Mouse (Mus musculus): ENCODE data around the gene Ascc1. TPM values are rescaled to one million over a fixed set of nuclear protein-coding genes. Genes with fewer than 3 reads are reported as not detected.
"Not testable (repeated sequence)": the region's sequence is repeated elsewhere in the genome, so short reads cannot be mapped to it uniquely, and the experiment has no call there.

Ascc1 gene
- polyA plus RNA-seq, 1 experiment: 31.5 TPM

- no peak for DNase-seq (ENCODE audit: low read depth)
These were observed 111.5 kb downstream of the Ascc1 start for GRCm38 (mm10) chr10:60113965-60114690.

GRCm38 (mm10) chr10:60115345-60116185 is 113.0 kb downstream of the Ascc1 start:
- no peak for DNase-seq (ENCODE audit: low read depth)

GRCm38 (mm10) chr10:60116997-60117396 is 114.4 kb downstream of the Ascc1 start:
- DNase-seq (ENCODE audit: low read depth): no peak

GRCm38 (mm10) chr10:60118464-60118863 is 115.9 kb downstream of the Ascc1 start:
- no peak for DNase-seq (ENCODE audit: low read depth)

- DNase-seq (ENCODE audit: low read depth): no peak
These were observed 118.0 kb downstream of the Ascc1 start for GRCm38 (mm10) chr10:60120630-60121029.

- DNase-seq (ENCODE audit: low read depth): no peak
These were observed 121.5 kb downstream of the Ascc1 start for GRCm38 (mm10) chr10:60124078-60124477.

- peak; percentile 4 for DNase-seq (ENCODE audit: low read depth)
These were observed 123.1 kb downstream of the Ascc1 start for GRCm38 (mm10) chr10:60125529-60126327.

- no peak for DNase-seq (ENCODE audit: low read depth)
These were observed 125.7 kb downstream of the Ascc1 start for GRCm38 (mm10) chr10:60128287-60128686.

- DNase-seq (ENCODE audit: low read depth): no peak
These were observed 127.9 kb downstream of the Ascc1 start for GRCm38 (mm10) chr10:60130504-60130903.

- no peak for DNase-seq (ENCODE audit: low read depth)
These were observed 130.9 kb downstream of the Ascc1 start for GRCm38 (mm10) chr10:60133501-60133900.

- DNase-seq (ENCODE audit: low read depth): no peak
These were observed 131.6 kb downstream of the Ascc1 start for GRCm38 (mm10) chr10:60134201-60134600.

GRCm38 (mm10) chr10:60136010-60136409 is 133.4 kb downstream of the Ascc1 start:
- DNase-seq (ENCODE audit: low read depth): not testable (repeated sequence)

GRCm38 (mm10) chr10:60136935-60137334 is 134.3 kb downstream of the Ascc1 start:
- no peak for DNase-seq (ENCODE audit: low read depth)

- no peak for DNase-seq (ENCODE audit: low read depth)
These were observed 136.1 kb downstream of the Ascc1 start for GRCm38 (mm10) chr10:60138680-60139079.

- DNase-seq (ENCODE audit: low read depth): no peak
These were observed 138.1 kb downstream of the Ascc1 start for GRCm38 (mm10) chr10:60140751-60141150.

- no peak for DNase-seq (ENCODE audit: low read depth)
These were observed 139.1 kb downstream of the Ascc1 start for GRCm38 (mm10) chr10:60141656-60142160.

GRCm38 (mm10) chr10:60147510-60148047 is 145.0 kb downstream of the Ascc1 start:
- not testable (repeated sequence) for DNase-seq (ENCODE audit: low read depth)

GRCm38 (mm10) chr10:60148087-60148486 is 145.5 kb downstream of the Ascc1 start:
- DNase-seq (ENCODE audit: low read depth): peak; percentile 6

All from gonadal fat pad, adult 2 months (tissue).